Mouse (Mus musculus): ENCODE measurements at regions not wholly inside any gene's neighbourhood (a gene's known extent, or its start where the extent isn't known, plus 50 kb on each side); places are given as distances from the start of the nearest gene placed in this dataset.

- TF ChIP-seq POLR2A (IDR thresholded peaks at IDR 0.05; ENCODE audit: low read depth, low read length) (no peak), CTCF (IDR thresholded peaks at IDR 0.05; ENCODE audit: borderline replicate concordance, insufficient read depth, low read length) (no peak)
Observed at GRCm38 (mm10) chr16:76200801-76201728, 172.6 kb downstream of the Nrip1 start.
